Mouse (Mus musculus): ENCODE results near the gene Zkscan8.
"Not testable (repeated sequence)": the region's sequence is repeated elsewhere in the genome, so short reads cannot be mapped to it uniquely, and the experiment has no call there.

The Zkscan8 gene

GRCm38 (mm10) chr13:21530781-21531201 lies at the start of gene Zkscan8:
Gene Zkscan8 (minus strand): TSS chr13:21531120.
- peak; percentile 92 for DNase-seq

DNA sequence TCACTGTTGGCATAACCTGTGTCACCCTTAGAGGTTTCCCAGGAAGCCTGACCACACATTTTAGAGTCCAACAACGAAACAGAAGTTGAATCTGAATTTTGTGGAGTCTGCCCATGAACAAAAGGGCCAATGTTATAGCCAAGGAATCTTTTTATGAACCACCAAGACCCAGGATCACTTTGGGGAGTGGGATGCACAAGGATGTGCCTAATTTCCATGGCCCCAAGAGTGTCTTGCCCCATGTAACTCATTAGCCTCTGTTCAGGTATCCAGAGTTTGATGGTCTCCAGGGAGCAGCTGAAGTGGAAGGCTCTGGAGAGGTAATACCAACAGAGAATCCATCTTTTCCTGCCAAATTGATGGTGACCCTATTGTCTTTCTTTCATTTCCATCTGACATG lies 28.9 kb upstream of the Zkscan8 start, which contains the start of gene Olfr1535:
TSS of gene Olfr1535 (minus strand) at position 101 of the 400 bp plus-strand sequence.
- no peak for DNase-seq

DNA sequence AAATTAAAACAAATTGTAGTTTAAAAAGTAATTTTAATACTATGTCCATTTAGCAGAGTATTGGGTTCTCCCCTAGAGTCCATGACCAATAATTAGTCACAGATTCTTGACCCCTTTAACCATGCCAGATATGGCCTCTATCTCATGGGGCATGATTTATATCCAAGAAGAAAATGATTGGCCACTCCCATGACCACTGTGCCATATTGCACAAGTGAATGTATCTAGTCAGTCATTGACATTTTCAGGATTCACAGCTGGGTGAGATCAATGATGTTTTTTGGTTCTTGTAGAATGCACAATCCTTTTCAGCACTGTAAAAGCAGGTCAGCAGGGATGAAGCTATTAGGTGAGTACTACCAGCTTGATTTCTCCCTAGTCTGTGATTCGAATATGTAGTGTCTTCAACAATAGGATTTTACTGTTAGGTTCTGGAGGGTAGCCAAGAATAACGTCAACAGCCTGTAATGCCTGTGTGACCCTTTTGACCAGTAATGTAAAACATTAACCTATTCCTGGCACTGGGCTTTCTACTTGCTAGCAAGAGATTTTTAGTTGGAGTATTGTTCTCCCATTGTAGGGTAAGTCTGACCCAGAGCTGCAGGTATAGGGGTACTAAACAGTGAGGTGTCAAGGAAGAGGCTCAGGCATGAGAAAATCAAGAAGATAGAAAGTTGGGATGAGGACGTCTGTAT lies 19.6 kb upstream of the Zkscan8 start:
- no peak for DNase-seq

DNA sequence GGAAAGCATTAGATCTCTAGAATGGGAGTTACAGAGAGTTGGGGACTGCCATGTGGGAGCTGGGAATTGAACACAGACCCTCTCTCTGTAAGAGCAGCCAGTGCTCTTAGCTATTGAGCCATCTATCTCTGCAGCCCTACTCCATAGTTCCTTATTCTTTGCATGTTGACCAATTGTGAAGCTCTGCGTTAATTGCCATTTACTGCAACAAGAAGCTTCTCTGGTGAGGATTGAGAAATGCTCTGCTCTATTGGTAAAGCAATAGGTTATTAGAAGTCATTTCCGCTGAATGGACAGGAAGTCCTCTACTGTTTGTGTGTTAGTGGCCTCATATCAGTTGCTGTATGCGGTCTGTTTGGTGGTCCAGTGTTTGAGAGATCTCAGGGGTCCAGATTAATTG lies 18.6 kb upstream of the Zkscan8 start:
- peak; percentile 0 for DNase-seq

GRCm38 (mm10) chr13:21542708-21543107 lies 11.8 kb upstream of the Zkscan8 start, which contains the start of gene Olfr1366:
Gene Olfr1366 (minus strand): TSS chr13:21542808.
- DNase-seq, result no peak

- DNase-seq, result no peak
Measured at GRCm38 (mm10) chr13:21530136-21530535, 784 bp downstream of the Zkscan8 start.

GRCm38 (mm10) chr13:21506221-21506649 lies 24.7 kb downstream of the Zkscan8 start:
- DNase-seq, result peak; percentile 87

GRCm38 (mm10) chr13:21502296-21502695 lies 28.6 kb downstream of the Zkscan8 start:
- DNase-seq, result no peak

DNA sequence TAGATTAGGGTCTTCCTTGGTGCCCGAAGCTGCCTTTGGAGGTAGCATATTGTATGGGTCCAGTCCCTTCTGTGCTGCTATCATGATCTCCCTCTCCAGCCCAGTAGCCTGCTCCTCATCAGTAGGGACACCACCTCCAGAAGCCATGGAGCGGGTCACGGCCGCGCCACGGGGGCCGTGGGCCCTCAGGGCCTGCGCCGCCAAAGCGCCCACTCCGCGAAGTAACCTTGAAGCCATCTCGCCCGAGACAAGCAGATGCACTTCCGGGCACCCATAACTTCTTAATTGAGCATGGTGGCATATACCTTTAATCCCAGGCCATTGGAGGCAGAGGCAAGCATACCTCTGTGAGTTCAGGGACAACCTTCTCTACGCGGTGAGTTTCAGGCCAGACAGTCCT lies 29.7 kb downstream of the Zkscan8 start, which contains the start of gene Gm11273:
TSS of gene Gm11273 (minus strand) at position 237 of the 400 bp plus-strand sequence.
- not testable (repeated sequence) for DNase-seq

GRCm38 (mm10) chr13:21495080-21495479 lies 35.8 kb downstream of the Zkscan8 start, which contains the start of gene AK157302:
Gene AK157302 (plus strand): TSS chr13:21495223.
- no peak for DNase-seq

- DNase-seq, result no peak
Measured at GRCm38 (mm10) chr13:21492847-21493246, 38.1 kb downstream of the Zkscan8 start.

- DNase-seq, result no peak
Measured at GRCm38 (mm10) chr13:21486881-21487280, 44.0 kb downstream of the Zkscan8 start.

- DNase-seq, result peak; percentile 72
Measured at GRCm38 (mm10) chr13:21478759-21479670, 51.9 kb downstream of the Zkscan8 start, which contains the start of the genes Zkscan4 and Gm10065. Gene Zkscan4 (plus strand): TSS chr13:21478907. Gene Gm10065 (minus strand): TSS chr13:21479441.

- no peak for DNase-seq
Measured at GRCm38 (mm10) chr13:21472427-21472826, 58.5 kb downstream of the Zkscan8 start.

DNA sequence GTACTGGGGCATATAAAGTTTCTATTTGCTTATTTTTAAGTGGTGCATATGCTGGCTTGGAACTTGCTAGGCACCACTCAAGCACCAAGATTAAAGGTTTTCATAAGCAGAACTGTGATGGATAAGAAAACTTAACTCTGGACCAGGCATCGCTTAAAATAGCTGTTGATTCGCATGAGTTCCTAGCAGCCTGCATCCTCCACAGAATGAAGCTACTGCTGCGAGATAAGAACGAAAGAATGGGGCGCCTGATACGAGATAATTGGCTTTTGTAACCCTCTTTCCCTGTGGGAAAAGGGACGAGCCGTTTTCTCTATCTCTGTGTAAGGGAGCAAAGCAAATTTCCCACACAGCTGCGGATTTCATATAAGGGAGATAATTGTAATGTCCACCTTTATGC lies 61.8 kb downstream of the Zkscan8 start:
- DNase-seq, result no peak

GRCm38 (mm10) chr13:21468061-21469019 lies 62.6 kb downstream of the Zkscan8 start, which contains the start of gene Nkapl:
Gene Nkapl (minus strand): TSS chr13:21468509.
- peak; percentile 90 for DNase-seq

- DNase-seq, result no peak
Measured at GRCm38 (mm10) chr13:21467336-21467735, 63.6 kb downstream of the Zkscan8 start.
